Mouse (Mus musculus) ES-E14 (cell line): ENCODE results near the gene Atp6v1a.

ENCODE experiments used
- CHD2 ChIP-seq: IDR thresholded peaks from 2 replicates; pipeline ENCODE4 v1.6.1; 2014; ENCODE audit warnings: mild to moderate bottlenecking, low read depth, low read length, inconsistent platforms
- HCFC1 ChIP-seq: IDR thresholded peaks from 2 replicates; pipeline ENCODE4 v1.6.1; 2012; ENCODE audit warnings: low read length, inconsistent platforms, borderline replicate concordance; ENCODE audit not compliant: insufficient read depth
- MAFK ChIP-seq: IDR thresholded peaks from 2 replicates; pipeline ENCODE4 v1.6.1; 2014; ENCODE audit warnings: mild to moderate bottlenecking, low read depth, low read length, inconsistent platforms; ENCODE audit not compliant: insufficient read depth
- ZC3H11A ChIP-seq: IDR thresholded peaks from 2 replicates; pipeline ENCODE4 v1.6.1; 2012; ENCODE audit warnings: low read depth, mild to moderate bottlenecking, inconsistent platforms, low read length, borderline replicate concordance

GRCm38 (mm10) chr16:44103806-44104766 lies 35.4 kb downstream of the Atp6v1a start:
- no peak for TF ChIP-seq ZC3H11A
- no peak for TF ChIP-seq CHD2
- TF ChIP-seq MAFK = no peak
- TF ChIP-seq HCFC1 = no peak
